In genomic region chr6:83027293-83027692, GRCm38 (mm10) we compare ENCODE assay signal across 24 mouse cellular contexts. TPM values are rescaled to one million over a fixed set of nuclear protein-coding genes. Genes with fewer than 3 reads are reported as not detected.
DNase-seq lines count a peak whose midpoint lies in the region; ATAC-seq and TF ChIP-seq lines count a peak whose summit lies in the region.
"Had no signal": no experiment of that assay in that cellular context is flagged by ENCODE, and none has a peak within 500 bp of the region (broad histone marks: within the 10 kb centered on the region; RNA-seq: fewer than 3 reads in every experiment).

No protein-coding gene starts in this region.

- intact Hi-C loops in heart, postnatal 25 days (cut with DNase I): no loop called here

- peaks cover 13% of the 10 kb centered on the region for H3K36me3 ChIP-seq in heart, embryonic 10.5 days
- H3K36me3 ChIP-seq in lung, postnatal 0 days (ENCODE audit: insufficient read depth, low read length): no peaks in the 10 kb centered on the region
- no peaks in the 10 kb centered on the region for H3K36me3 ChIP-seq in limb, embryonic 10.5 days
- no peaks in the 10 kb centered on the region for H3K36me3 ChIP-seq in stomach, postnatal 0 days (ENCODE audit: control insufficient read depth, insufficient read depth, low read length)
- H3K36me3 ChIP-seq: hindbrain, embryonic 15.5 days; midbrain, embryonic 15.5 days had no signal

- TF ChIP-seq EP300 in lung, postnatal 0 days (IDR thresholded peaks at IDR 0.05): no peak
- TF ChIP-seq EP300 in stomach, postnatal 0 days (optimal IDR thresholded peaks at IDR 0.05): no peak

- H3K27ac ChIP-seq in heart, embryonic 10.5 days: peak overlapping the region; percentile 65
- H3K27ac ChIP-seq in lung, postnatal 0 days (ENCODE audit: low read length): peak overlapping the region; percentile 28; the same call in 1 of the 2 replicates
- peak overlapping the region; percentile 43 for H3K27ac ChIP-seq in limb, embryonic 10.5 days
- no peak overlapping the region for H3K27ac ChIP-seq in stomach, postnatal 0 days (replicated peaks)
- H3K27ac ChIP-seq: forebrain, embryonic 10.5 days; heart, embryonic 13.5 days; hindbrain, embryonic 15.5 days; liver, embryonic 14.5 days; midbrain, embryonic 15.5 days had no signal

- H3K4me2 ChIP-seq in lung, postnatal 0 days (replicated peaks; ENCODE audit: low read depth, low read length): no peak overlapping the region
- no peak overlapping the region for H3K4me2 ChIP-seq in stomach, postnatal 0 days (replicated peaks; ENCODE audit: low read depth)
- H3K4me2 ChIP-seq: heart, embryonic 13.5 days; hindbrain, embryonic 15.5 days; midbrain, embryonic 15.5 days had no signal

- no peak overlapping the region for H3K9ac ChIP-seq in lung, postnatal 0 days (replicated peaks; ENCODE audit: low read depth)
- no peak overlapping the region for H3K9ac ChIP-seq in stomach, postnatal 0 days (ENCODE audit: low read length)
- H3K9ac ChIP-seq: heart, embryonic 13.5 days; hindbrain, embryonic 15.5 days; liver, embryonic 14.5 days; midbrain, embryonic 15.5 days had no signal

- no peak overlapping the region; the same call in 1 of the 2 replicates for H3K4me3 ChIP-seq in heart, embryonic 10.5 days
- no peak overlapping the region for H3K4me3 ChIP-seq in lung, postnatal 0 days (ENCODE audit: low read depth, low read length)
- no peak overlapping the region for H3K4me3 ChIP-seq in limb, embryonic 10.5 days
- H3K4me3 ChIP-seq in stomach, postnatal 0 days (ENCODE audit: low read depth, low read length): no peak overlapping the region
- H3K4me3 ChIP-seq: forebrain, embryonic 10.5 days; heart, embryonic 13.5 days; hindbrain, embryonic 15.5 days; midbrain, embryonic 15.5 days; myocyte had no signal

- H3K9me3 ChIP-seq in heart, embryonic 10.5 days: no peaks in the 10 kb centered on the region
- H3K9me3 ChIP-seq in lung, postnatal 0 days (ENCODE audit: low read length): no peaks in the 10 kb centered on the region
- no peaks in the 10 kb centered on the region for H3K9me3 ChIP-seq in limb, embryonic 10.5 days (replicated peaks)
- H3K9me3 ChIP-seq in stomach, postnatal 0 days (ENCODE audit: control insufficient read depth, low read length): no peaks in the 10 kb centered on the region
- H3K9me3 ChIP-seq: forebrain, embryonic 10.5 days; G1E; heart, embryonic 13.5 days; hindbrain, embryonic 15.5 days; midbrain, embryonic 15.5 days had no signal

- H3K27me3 ChIP-seq in heart, embryonic 10.5 days (ENCODE audit: insufficient read depth, poor library complexity, severe bottlenecking): peaks cover 59% of the 10 kb centered on the region
- H3K27me3 ChIP-seq in lung, postnatal 0 days (replicated peaks; ENCODE audit: insufficient read depth, low read length): no peaks in the 10 kb centered on the region
- H3K27me3 ChIP-seq in limb, embryonic 10.5 days (ENCODE audit: low read depth, poor library complexity, severe bottlenecking): peaks cover 55% of the 10 kb centered on the region
- no peaks in the 10 kb centered on the region for H3K27me3 ChIP-seq in stomach, postnatal 0 days (ENCODE audit: control insufficient read depth, insufficient read depth, low read length)

- TF ChIP-seq CTCF in lung, postnatal 0 days (IDR thresholded peaks at IDR 0.05): no peak
- TF ChIP-seq CTCF in stomach, postnatal 0 days (IDR thresholded peaks at IDR 0.05; ENCODE audit: low read depth): no peak

- ATAC-seq in lung, postnatal 0 days: no peak
- ATAC-seq in megakaryocyte progenitor cell, adult 5-6 weeks (replicated peaks; ENCODE audit: poor library complexity): 0 out of 2 replicates have a peak, but pooled peaks have one; percentile 7
- ATAC-seq in stomach, postnatal 0 days (ENCODE audit: low FRiP score, low TSS enrichment): no peak
- ATAC-seq: CD4-positive, CD25-positive, alpha-beta regulatory T cell, adult 4 months; intestine, embryonic 16.5 days; midbrain, embryonic 15.5 days had no signal

- WGBS in heart, embryonic 10.5 days: 79% methylated on average over 8 of the region's 8 CpGs
- 73% methylated on average over 8 of the region's 8 CpGs for WGBS in lung, postnatal 0 days
- WGBS in limb, embryonic 10.5 days: 84% methylated on average over 8 of the region's 8 CpGs
- WGBS in stomach, postnatal 0 days: 71% methylated on average over 8 of the region's 8 CpGs

- peaks cover 16% of the 10 kb centered on the region for H3K4me1 ChIP-seq in heart, embryonic 10.5 days
- H3K4me1 ChIP-seq in lung, postnatal 0 days (ENCODE audit: insufficient read depth, low read depth, low read length): peaks cover 2% of the 10 kb centered on the region; the same call in 1 of the 2 replicates
- H3K4me1 ChIP-seq in limb, embryonic 10.5 days: peaks cover 23% of the 10 kb centered on the region
- no peaks in the 10 kb centered on the region for H3K4me1 ChIP-seq in stomach, postnatal 0 days (replicated peaks; ENCODE audit: control insufficient read depth, insufficient read depth)

- no peak for DNase-seq in heart, embryonic 10.5 days (ENCODE audit: low spot score)
- DNase-seq in heart, postnatal 25 days (ENCODE audit: low spot score): no peak
- DNase-seq in lung, postnatal 0 days (ENCODE audit: low spot score): no peak
- no peak for DNase-seq in lung, postnatal 14 days
- no peak for DNase-seq in limb, embryonic 10.5 days (ENCODE audit: low spot score)
- DNase-seq in stomach, postnatal 0 days (ENCODE audit: low spot score): no peak
- DNase-seq in cerebellum, postnatal 10 days: no peak
- DNase-seq: adrenal gland, postnatal 25 days; cerebellum, adult 18-20 months; cerebellum, postnatal 36 days; heart, postnatal 36 days; kidney, postnatal 4 days; spleen, adult 18-20 months; thymus, adult 2 months had no signal

RNA-seq across cellular contexts. Expression of gene Dok1, which starts 6.0 kb away (rescaled TPM):
- 11.3 and 14.8 TPM in 2 replicates for polyA plus RNA-seq in heart, embryonic 10.5 days (2016; fragmentation: Nextera tagmentation; extraction: Ambion mirVana)
- 1 to 10 TPM; 2.9 to 3.2 TPM for total RNA-seq in heart, postnatal 25 days (2021)
- polyA plus RNA-seq in lung, postnatal 0 days (2015; fragmentation: Nextera tagmentation; extraction: Ambion mirVana): 22.8 and 23.3 TPM in 2 replicates
- polyA plus RNA-seq in limb, embryonic 10.5 days (2016; fragmentation: Nextera tagmentation; extraction: Ambion mirVana): 9.8 and 14.9 TPM in 2 replicates
- total RNA-seq in megakaryocyte progenitor cell, adult 5-6 weeks (2015): 6.5 and 6.8 TPM in 2 replicates
- 14.1 and 18.2 TPM in 2 replicates for total RNA-seq in megakaryocyte progenitor cell, adult 5-6 weeks (2017)
- 8.3 TPM in 2 replicates for polyA plus RNA-seq in stomach, postnatal 0 days (2015; fragmentation: Nextera tagmentation; extraction: Ambion mirVana)

RNA-seq across cellular contexts. Expression of gene Loxl3, which starts 6.7 kb away (rescaled TPM):
- polyA plus RNA-seq in heart, embryonic 10.5 days (2016; fragmentation: Nextera tagmentation; extraction: Ambion mirVana): 7.6 and 9.8 TPM in 2 replicates
- 1 to 10 TPM; 2.0 to 4.2 TPM for total RNA-seq in heart, postnatal 25 days (2021)
- 10.1 and 11.4 TPM in 2 replicates for polyA plus RNA-seq in lung, postnatal 0 days (2015; fragmentation: Nextera tagmentation; extraction: Ambion mirVana)
- 6.3 and 12.8 TPM in 2 replicates for polyA plus RNA-seq in limb, embryonic 10.5 days (2016; fragmentation: Nextera tagmentation; extraction: Ambion mirVana)
- total RNA-seq in megakaryocyte progenitor cell, adult 5-6 weeks (2015): 0.59 and 1.4 TPM in 2 replicates
- total RNA-seq in megakaryocyte progenitor cell, adult 5-6 weeks (2017): 1.0 and 1.7 TPM in 2 replicates
- polyA plus RNA-seq in stomach, postnatal 0 days (2015; fragmentation: Nextera tagmentation; extraction: Ambion mirVana): 5.5 and 6.1 TPM in 2 replicates

RNA-seq across cellular contexts. Expression of gene Aup1, which starts 27.0 kb away (rescaled TPM):
- 154 and 170 TPM in 2 replicates for polyA plus RNA-seq in heart, embryonic 10.5 days (2016; fragmentation: Nextera tagmentation; extraction: Ambion mirVana)
- total RNA-seq in heart, postnatal 25 days (2021): 10 to 100 TPM; 65.5 to 73.0 TPM
- 201 and 205 TPM in 2 replicates for polyA plus RNA-seq in lung, postnatal 0 days (2015; fragmentation: Nextera tagmentation; extraction: Ambion mirVana)
- 167 and 169 TPM in 2 replicates for polyA plus RNA-seq in limb, embryonic 10.5 days (2016; fragmentation: Nextera tagmentation; extraction: Ambion mirVana)
- total RNA-seq in megakaryocyte progenitor cell, adult 5-6 weeks (2015): 135 and 178 TPM in 2 replicates
- total RNA-seq in megakaryocyte progenitor cell, adult 5-6 weeks (2017): 112 and 133 TPM in 2 replicates
- 135 and 150 TPM in 2 replicates for polyA plus RNA-seq in stomach, postnatal 0 days (2015; fragmentation: Nextera tagmentation; extraction: Ambion mirVana)

RNA-seq across cellular contexts. Expression of gene Htra2, which starts 27.8 kb away (rescaled TPM):
- polyA plus RNA-seq in heart, embryonic 10.5 days (2016; fragmentation: Nextera tagmentation; extraction: Ambion mirVana): 100 and 106 TPM in 2 replicates
- total RNA-seq in heart, postnatal 25 days (2021): 10 to 100 TPM; 31.8 to 33.9 TPM
- polyA plus RNA-seq in lung, postnatal 0 days (2015; fragmentation: Nextera tagmentation; extraction: Ambion mirVana): 50.5 and 55.5 TPM in 2 replicates
- polyA plus RNA-seq in limb, embryonic 10.5 days (2016; fragmentation: Nextera tagmentation; extraction: Ambion mirVana): 76.2 and 82.6 TPM in 2 replicates
- 128 and 129 TPM in 2 replicates for total RNA-seq in megakaryocyte progenitor cell, adult 5-6 weeks (2015)
- 77.3 and 82.3 TPM in 2 replicates for total RNA-seq in megakaryocyte progenitor cell, adult 5-6 weeks (2017)
- polyA plus RNA-seq in stomach, postnatal 0 days (2015; fragmentation: Nextera tagmentation; extraction: Ambion mirVana): 31.3 and 35.7 TPM in 2 replicates

RNA-seq across cellular contexts. Expression of gene Dqx1, which starts 30.4 kb away (rescaled TPM):
- 0.59 and 1.5 TPM in 2 replicates for polyA plus RNA-seq in heart, embryonic 10.5 days (2016; fragmentation: Nextera tagmentation; extraction: Ambion mirVana)
- total RNA-seq in heart, postnatal 25 days (2021): under 1 TPM; 0.36 to 0.52 TPM
- polyA plus RNA-seq in lung, postnatal 0 days (2015; fragmentation: Nextera tagmentation; extraction: Ambion mirVana): 1.9 and 2.4 TPM in 2 replicates
- polyA plus RNA-seq in limb, embryonic 10.5 days (2016; fragmentation: Nextera tagmentation; extraction: Ambion mirVana): 1.4 and 1.5 TPM in 2 replicates
- total RNA-seq in megakaryocyte progenitor cell, adult 5-6 weeks (2015): 1.2 and 1.7 TPM in 2 replicates
- total RNA-seq in megakaryocyte progenitor cell, adult 5-6 weeks (2017): 0.75 and 1.0 TPM in 2 replicates
- polyA plus RNA-seq in stomach, postnatal 0 days (2015; fragmentation: Nextera tagmentation; extraction: Ambion mirVana): 5.4 and 5.8 TPM in 2 replicates
